Mouse (Mus musculus): ENCODE results near the gene Plp2. TPM values are rescaled to one million over a fixed set of nuclear protein-coding genes. Genes with fewer than 3 reads are reported as not detected.
A peak's percentile ranks its signal among the peaks of the same experiment; 100 is the strongest.
"Not testable (repeated sequence)": the region's sequence is repeated elsewhere in the genome, so short reads cannot be mapped to it uniquely, and the experiment has no call there.

The Plp2 gene
- 78.2 and 79.5 TPM in 2 replicates for polyA plus RNA-seq (2014; fragmentation: Nextera tagmentation; extraction: Ambion mirVana)

- Histone ChIP-seq H3K4me3 (ENCODE audit: low read depth, low read length) (peak within 1 kb of the TSS; percentile 54), H3K36me3 (ENCODE audit: control insufficient read depth, insufficient read depth, low read length) (no peaks in the 10 kb centered on the region), H3K9me3 (ENCODE audit: control insufficient read depth, low read length) (no peaks in the 10 kb centered on the region), H3K4me1 (replicated peaks; ENCODE audit: control insufficient read depth, insufficient read depth, low read length) (no peaks in the 10 kb centered on the region; the same call in 1 of the 2 replicates), H3K4me2 (peak within 1 kb of the TSS; percentile 76), H3K27me3 (replicated peaks; ENCODE audit: control insufficient read depth, insufficient read depth, low read length) (no peaks in the 10 kb centered on the region), H3K27ac (ENCODE audit: low read depth, low read length) (no peak within 1 kb of the TSS), H3K9ac (ENCODE audit: low read depth, low read length) (peak within 1 kb of the TSS; percentile 59)
- DNase-seq (ENCODE audit: low spot score) (peak; percentile 40), ATAC-seq (replicated peaks; ENCODE audit: low FRiP score) (peak; percentile 27)
- WGBS: 12% methylated on average over 33 of the region's 36 CpGs
Observed at GRCm38 (mm10) chrX:7670921-7671623, at the start of gene Plp2. Gene Plp2 (minus strand): TSS chrX:7671390.

DNA sequence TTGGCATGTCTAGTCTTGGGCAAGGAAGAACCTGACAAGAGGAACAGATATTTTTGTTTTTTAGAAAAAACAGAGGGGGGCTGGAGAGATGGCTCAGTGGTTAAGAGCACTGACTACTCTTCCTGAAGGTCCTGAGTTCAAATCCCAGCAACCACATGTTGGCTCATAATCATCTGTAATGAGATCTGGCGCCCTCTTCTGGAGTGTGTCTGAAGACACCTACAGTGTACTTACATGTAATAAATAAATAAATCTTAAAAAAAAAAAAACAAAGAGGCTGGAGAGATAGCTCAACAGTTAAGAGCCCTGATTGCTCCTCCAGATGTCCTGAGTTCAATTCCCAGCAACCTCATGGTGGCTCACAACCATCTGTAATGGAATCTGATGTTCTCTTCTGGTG lies 44.9 kb upstream of the Plp2 start:
- H3K36me3 ChIP-seq (ENCODE audit: control insufficient read depth, insufficient read depth, low read length); H3K4me2 ChIP-seq; H3K4me1 ChIP-seq (replicated peaks; ENCODE audit: control insufficient read depth, insufficient read depth, low read length); H3K27me3 ChIP-seq (replicated peaks; ENCODE audit: control insufficient read depth, insufficient read depth, low read length); H3K4me3 ChIP-seq (ENCODE audit: low read depth, low read length); H3K27ac ChIP-seq (ENCODE audit: low read depth, low read length); DNase-seq (ENCODE audit: low spot score); ATAC-seq (replicated peaks; ENCODE audit: low FRiP score); H3K9me3 ChIP-seq (ENCODE audit: control insufficient read depth, low read length); H3K9ac ChIP-seq (ENCODE audit: low read depth, low read length): not testable (repeated sequence)
- 8% methylated on average over 1 of the region's 1 CpGs for WGBS

GRCm38 (mm10) chrX:7714135-7714899 lies 43.1 kb upstream of the Plp2 start, which contains the start of gene Wdr45:
Gene Wdr45 (plus strand): TSS chrX:7714333.
- 13% methylated on average over 33 of the region's 60 CpGs for WGBS
- not testable (repeated sequence) for H3K9ac ChIP-seq (ENCODE audit: low read depth, low read length)

GRCm38 (mm10) chrX:7713764-7714134 lies 42.6 kb upstream of the Plp2 start:
- ATAC-seq (replicated peaks; ENCODE audit: low FRiP score): peak; percentile 39; the same call in 1 of the 2 replicates
- H3K9me3 ChIP-seq (ENCODE audit: control insufficient read depth, low read length); H3K4me1 ChIP-seq (replicated peaks; ENCODE audit: control insufficient read depth, insufficient read depth, low read length); H3K36me3 ChIP-seq (ENCODE audit: control insufficient read depth, insufficient read depth, low read length); DNase-seq (ENCODE audit: low spot score); H3K27ac ChIP-seq (ENCODE audit: low read depth, low read length); H3K9ac ChIP-seq (ENCODE audit: low read depth, low read length); H3K27me3 ChIP-seq (replicated peaks; ENCODE audit: control insufficient read depth, insufficient read depth, low read length): not testable (repeated sequence)
- peak overlapping the region; percentile 60 for H3K4me2 ChIP-seq
- H3K4me3 ChIP-seq (ENCODE audit: low read depth, low read length): peak overlapping the region; percentile 44
- 19% methylated on average over 5 of the region's 12 CpGs for WGBS

More at GRCm38 (mm10) chrX:7714135-7714899, 43.1 kb upstream of the Plp2 start, which contains the start of gene Wdr45:
- DNase-seq (ENCODE audit: low spot score) (peak; percentile 71), ATAC-seq (replicated peaks; ENCODE audit: low FRiP score) (peak; percentile 94)
- not testable (repeated sequence) for H3K9me3 ChIP-seq (ENCODE audit: control insufficient read depth, low read length); H3K27ac ChIP-seq (ENCODE audit: low read depth, low read length); H3K4me1 ChIP-seq (replicated peaks; ENCODE audit: control insufficient read depth, insufficient read depth, low read length); H3K27me3 ChIP-seq (replicated peaks; ENCODE audit: control insufficient read depth, insufficient read depth, low read length); H3K36me3 ChIP-seq (ENCODE audit: control insufficient read depth, insufficient read depth, low read length)
- Histone ChIP-seq H3K4me2 (peak within 1 kb of the TSS; percentile 60), H3K4me3 (ENCODE audit: low read depth, low read length) (peak within 1 kb of the TSS; percentile 44)

GRCm38 (mm10) chrX:7696954-7697381 lies 25.8 kb upstream of the Plp2 start, which contains the start of gene Gpkow:
Gene Gpkow (plus strand): TSS chrX:7697131.
- Histone ChIP-seq H3K9ac (ENCODE audit: low read depth, low read length) (peak within 1 kb of the TSS; percentile 70), H3K4me3 (ENCODE audit: low read depth, low read length) (peak within 1 kb of the TSS; percentile 71), H3K36me3 (ENCODE audit: control insufficient read depth, insufficient read depth, low read length) (no peaks in the 10 kb centered on the region), H3K4me1 (replicated peaks; ENCODE audit: control insufficient read depth, insufficient read depth, low read length) (no peaks in the 10 kb centered on the region), H3K9me3 (ENCODE audit: control insufficient read depth, low read length) (no peaks in the 10 kb centered on the region), H3K27ac (ENCODE audit: low read depth, low read length) (peak within 1 kb of the TSS; percentile 48), H3K4me2 (peak within 1 kb of the TSS; percentile 72), H3K27me3 (replicated peaks; ENCODE audit: control insufficient read depth, insufficient read depth, low read length) (no peaks in the 10 kb centered on the region)
- WGBS: 4% methylated on average over 33 of the region's 33 CpGs
- peak; percentile 94 for ATAC-seq (replicated peaks; ENCODE audit: low FRiP score)
- DNase-seq (ENCODE audit: low spot score): peak; percentile 63

DNA sequence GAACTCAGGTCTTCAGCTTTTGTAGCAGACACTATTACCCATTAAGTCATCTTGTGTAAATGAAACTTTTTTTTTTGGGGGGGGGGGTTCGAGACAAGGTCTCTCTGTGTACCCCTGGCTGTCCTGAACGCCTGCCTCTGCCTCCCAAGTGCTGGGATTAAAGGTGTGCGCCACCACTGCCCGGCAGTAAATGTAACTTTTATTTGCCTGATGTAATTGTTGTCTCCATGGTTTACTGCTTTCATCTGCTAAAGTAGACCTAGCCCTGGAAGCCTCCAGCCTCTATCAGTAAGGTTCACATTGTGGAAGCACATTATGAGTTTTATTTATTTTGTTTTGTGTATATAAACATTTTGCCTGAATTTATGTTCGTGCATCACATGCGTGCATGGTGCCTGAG lies 25.3 kb upstream of the Plp2 start:
- WGBS: 41% methylated on average over 6 of the region's 6 CpGs
- H3K9ac ChIP-seq (ENCODE audit: low read depth, low read length): no peak overlapping the region
- peak overlapping the region; percentile 71; the same call in 1 of the 2 replicates for H3K4me3 ChIP-seq (ENCODE audit: low read depth, low read length)
- H3K36me3 ChIP-seq (ENCODE audit: control insufficient read depth, insufficient read depth, low read length): no peaks in the 10 kb centered on the region
- no peak overlapping the region for H3K27ac ChIP-seq (ENCODE audit: low read depth, low read length)
- H3K4me1 ChIP-seq (replicated peaks; ENCODE audit: control insufficient read depth, insufficient read depth, low read length): no peaks in the 10 kb centered on the region
- ATAC-seq (replicated peaks; ENCODE audit: low FRiP score): no peak; the same call in none of the 2 replicates
- H3K27me3 ChIP-seq (replicated peaks; ENCODE audit: control insufficient read depth, insufficient read depth, low read length): no peaks in the 10 kb centered on the region
- no peaks in the 10 kb centered on the region for H3K9me3 ChIP-seq (ENCODE audit: control insufficient read depth, low read length)
- DNase-seq (ENCODE audit: low spot score): no peak
- H3K4me2 ChIP-seq: peak overlapping the region; percentile 48; the same call in 1 of the 2 replicates

DNA sequence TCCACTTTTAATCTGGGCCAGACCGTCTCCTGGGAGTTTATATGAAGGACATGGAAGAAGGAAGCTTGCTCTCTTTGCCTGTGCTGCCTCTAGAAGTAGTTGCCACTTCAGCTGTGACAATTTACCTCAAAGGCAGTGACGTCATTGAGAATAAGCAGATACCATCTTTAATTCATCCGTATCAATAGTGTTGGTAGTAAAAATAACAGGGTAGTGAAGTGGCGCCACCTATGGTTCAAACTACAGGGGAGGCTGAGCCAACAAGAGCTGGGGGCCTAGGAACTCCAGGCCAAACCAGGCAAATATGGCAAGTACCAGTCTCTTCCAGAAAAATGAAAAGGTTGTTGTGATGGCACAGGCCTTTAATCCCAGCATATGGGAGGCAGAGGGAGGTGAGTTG lies 21.7 kb upstream of the Plp2 start:
- 34% methylated on average over 4 of the region's 4 CpGs for WGBS

GRCm38 (mm10) chrX:7690486-7690885 lies 19.3 kb upstream of the Plp2 start:
- H3K27ac ChIP-seq (ENCODE audit: low read depth, low read length): no peak overlapping the region
- 59% methylated on average over 3 of the region's 3 CpGs for WGBS
- H3K4me1 ChIP-seq (replicated peaks; ENCODE audit: control insufficient read depth, insufficient read depth, low read length): no peaks in the 10 kb centered on the region
- no peak overlapping the region for H3K4me3 ChIP-seq (ENCODE audit: low read depth, low read length)
- no peak overlapping the region for H3K4me2 ChIP-seq
- no peaks in the 10 kb centered on the region for H3K36me3 ChIP-seq (ENCODE audit: control insufficient read depth, insufficient read depth, low read length)
- no peaks in the 10 kb centered on the region for H3K9me3 ChIP-seq (ENCODE audit: control insufficient read depth, low read length)
- ATAC-seq (replicated peaks; ENCODE audit: low FRiP score) (no peak), DNase-seq (ENCODE audit: low spot score) (no peak)
- H3K9ac ChIP-seq (ENCODE audit: low read depth, low read length): no peak overlapping the region
- H3K27me3 ChIP-seq (replicated peaks; ENCODE audit: control insufficient read depth, insufficient read depth, low read length): no peaks in the 10 kb centered on the region; the same call in 1 of the 2 replicates

More for the DNA sequence above, 21.7 kb upstream of the Plp2 start:
- H3K36me3 ChIP-seq (ENCODE audit: control insufficient read depth, insufficient read depth, low read length): no peaks in the 10 kb centered on the region
- no peak overlapping the region for H3K9ac ChIP-seq (ENCODE audit: low read depth, low read length)
- H3K27me3 ChIP-seq (replicated peaks; ENCODE audit: control insufficient read depth, insufficient read depth, low read length): no peaks in the 10 kb centered on the region
- no peak overlapping the region for H3K27ac ChIP-seq (ENCODE audit: low read depth, low read length)
- H3K9me3 ChIP-seq (ENCODE audit: control insufficient read depth, low read length): no peaks in the 10 kb centered on the region
- no peak overlapping the region for H3K4me2 ChIP-seq
- no peak for ATAC-seq (replicated peaks; ENCODE audit: low FRiP score)
- H3K4me1 ChIP-seq (replicated peaks; ENCODE audit: control insufficient read depth, insufficient read depth, low read length): no peaks in the 10 kb centered on the region
- no peak for DNase-seq (ENCODE audit: low spot score)
- no peak overlapping the region for H3K4me3 ChIP-seq (ENCODE audit: low read depth, low read length)

Data from liver, embryonic 11.5 days (tissue).